Mouse (Mus musculus) ovary, postnatal 10 days (tissue): Measurements from ENCODE around the gene Mrto4.

ENCODE experiments used
- DNase-seq: peaks from one replicate; pipeline ENCODE4 v3.0.0; 2022; ENCODE audit warnings: low spot score

The Mrto4 gene

GRCm38 (mm10) chr4:139338145-139338544 is 14.2 kb downstream of the Mrto4 start:
- DNase-seq, result no peak

DNA sequence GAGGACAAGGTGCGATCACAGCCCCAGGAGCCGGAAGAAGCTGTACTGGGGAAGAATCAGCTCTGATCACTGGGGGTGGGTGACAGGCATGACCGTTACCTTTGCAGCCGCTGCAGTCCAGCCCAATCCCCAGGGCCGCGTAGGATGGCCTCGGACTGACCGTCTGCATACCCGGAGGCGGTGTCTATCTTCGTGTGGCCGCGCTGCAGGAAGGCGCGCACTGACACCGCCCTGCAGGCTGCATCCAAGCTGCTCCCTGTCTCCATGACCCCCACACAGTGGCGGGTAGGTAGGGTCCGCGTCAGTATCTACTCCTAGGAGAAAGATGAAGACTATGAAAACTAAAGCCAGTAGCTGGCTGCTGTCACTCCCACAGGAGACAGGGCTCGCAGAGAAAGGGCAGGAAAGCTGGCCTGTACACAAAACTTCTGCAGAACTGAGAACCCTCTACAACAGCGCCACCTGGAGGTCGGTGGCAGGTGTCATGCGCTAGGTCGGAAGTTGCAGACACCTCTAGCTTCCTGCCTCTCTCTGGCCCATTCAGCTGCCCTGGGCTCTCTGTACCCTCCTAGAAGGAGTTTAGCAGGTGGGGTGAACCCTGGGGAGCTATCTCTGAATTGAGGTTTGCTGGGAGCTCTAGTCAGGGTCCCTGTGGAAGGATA is 15.4 kb downstream of the Mrto4 start:
- peak; percentile 39 for DNase-seq

DNA sequence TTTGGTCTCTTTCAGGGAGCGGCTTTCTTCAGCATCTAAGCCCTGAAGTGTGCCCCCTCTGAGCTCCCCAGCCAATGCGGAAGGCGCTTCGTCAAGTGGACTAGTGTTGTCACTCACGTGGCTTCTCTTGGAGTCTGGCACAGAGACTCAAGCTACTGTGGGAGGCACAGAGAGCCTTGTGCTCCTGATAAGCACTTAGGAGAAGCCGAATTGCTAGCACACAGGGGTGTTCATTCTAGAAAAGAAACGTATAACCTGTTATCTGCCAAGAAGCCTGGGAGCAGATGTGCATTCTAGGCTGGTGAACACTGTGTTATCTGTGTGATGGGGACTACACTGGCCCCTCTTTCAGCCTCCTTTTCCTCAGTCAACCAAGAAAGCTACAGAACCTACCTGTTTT is 16.9 kb downstream of the Mrto4 start:
- no peak for DNase-seq

- no peak for DNase-seq
Observed at GRCm38 (mm10) chr4:139334631-139335295, 17.6 kb downstream of the Mrto4 start.

DNA sequence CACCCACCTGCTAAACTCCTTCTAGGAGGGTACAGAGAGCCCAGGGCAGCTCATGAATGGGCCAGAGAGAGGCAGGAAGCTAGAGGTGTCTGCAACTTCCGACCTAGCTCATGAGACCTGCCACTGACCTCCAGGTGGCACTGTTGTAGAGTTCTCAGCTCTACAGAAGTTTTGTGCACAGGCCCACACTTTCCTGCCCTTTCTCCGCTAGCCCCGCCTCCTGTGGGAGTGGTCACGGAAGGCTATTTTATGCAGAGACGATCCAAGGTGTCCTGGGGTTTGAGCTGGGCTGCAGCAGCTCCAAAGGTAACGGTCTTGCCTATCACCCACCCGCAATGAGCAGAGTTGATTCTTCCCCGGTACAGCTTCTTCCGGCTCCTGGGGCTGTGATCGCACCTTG is 21.8 kb downstream of the Mrto4 start:
- no peak for DNase-seq

- DNase-seq, result no peak
Observed at GRCm38 (mm10) chr4:139319740-139320139, 32.6 kb downstream of the Mrto4 start.

DNA sequence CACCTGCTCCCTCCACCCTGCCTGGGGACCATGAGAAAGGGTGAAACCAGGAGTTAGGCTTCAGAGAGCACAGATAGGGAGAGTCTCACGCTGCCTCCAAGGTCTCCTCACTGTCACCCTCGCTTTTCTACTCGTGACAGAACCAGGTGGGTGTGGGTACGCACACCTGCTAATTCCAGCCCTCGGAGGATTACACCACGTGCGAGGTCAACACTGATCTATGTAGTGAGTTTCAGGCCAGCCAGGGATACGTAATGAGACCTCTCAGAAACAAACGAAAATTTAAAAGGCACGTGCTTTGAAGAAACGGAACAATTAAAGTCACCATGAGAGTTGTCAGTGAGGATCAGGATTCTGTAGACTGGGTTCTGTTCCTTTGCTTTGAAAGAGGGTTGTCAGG is 33.9 kb downstream of the Mrto4 start:
- no peak for DNase-seq

GRCm38 (mm10) chr4:139312632-139313031 is 39.7 kb downstream of the Mrto4 start:
- no peak for DNase-seq

GRCm38 (mm10) chr4:139311707-139312106 is 40.7 kb downstream of the Mrto4 start:
- no peak for DNase-seq

DNA sequence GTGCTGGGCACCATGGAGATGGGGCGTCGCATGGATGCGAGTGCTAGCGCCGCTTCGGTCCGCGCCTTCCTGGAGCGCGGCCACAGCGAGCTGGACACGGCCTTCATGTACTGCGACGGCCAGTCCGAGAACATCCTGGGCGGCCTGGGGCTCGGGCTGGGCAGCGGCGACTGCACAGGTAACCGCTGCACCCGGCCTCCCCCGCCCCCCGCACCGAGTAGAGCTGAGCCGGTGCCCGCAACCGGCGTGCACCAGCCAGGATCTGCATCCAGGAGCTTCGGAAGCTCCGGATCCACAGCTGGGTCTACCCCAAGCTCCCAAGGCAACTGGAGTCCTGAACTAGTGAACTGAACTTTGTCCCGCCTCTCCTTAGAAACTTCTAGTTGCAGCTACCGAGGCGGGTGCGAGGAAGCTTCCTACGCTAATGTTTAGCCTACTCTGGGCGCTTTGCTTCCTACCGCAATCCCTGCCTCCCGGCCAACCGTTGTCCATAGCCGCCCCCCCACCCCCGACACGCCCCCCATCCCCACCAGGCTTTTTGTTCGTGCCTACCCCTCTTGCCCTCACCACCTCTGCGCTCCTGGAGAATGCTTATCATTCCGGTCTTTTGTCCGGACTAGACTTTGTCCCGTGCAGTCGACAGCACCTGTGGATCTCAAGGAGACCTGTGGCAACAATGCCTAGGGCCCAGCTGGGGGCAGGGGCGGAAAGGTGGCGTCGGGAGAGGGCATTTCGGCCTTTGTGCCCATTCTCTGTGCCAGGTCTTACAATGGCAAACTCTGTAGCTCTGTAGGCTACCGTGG is 41.3 kb downstream of the Mrto4 start:
- no peak for DNase-seq

DNA sequence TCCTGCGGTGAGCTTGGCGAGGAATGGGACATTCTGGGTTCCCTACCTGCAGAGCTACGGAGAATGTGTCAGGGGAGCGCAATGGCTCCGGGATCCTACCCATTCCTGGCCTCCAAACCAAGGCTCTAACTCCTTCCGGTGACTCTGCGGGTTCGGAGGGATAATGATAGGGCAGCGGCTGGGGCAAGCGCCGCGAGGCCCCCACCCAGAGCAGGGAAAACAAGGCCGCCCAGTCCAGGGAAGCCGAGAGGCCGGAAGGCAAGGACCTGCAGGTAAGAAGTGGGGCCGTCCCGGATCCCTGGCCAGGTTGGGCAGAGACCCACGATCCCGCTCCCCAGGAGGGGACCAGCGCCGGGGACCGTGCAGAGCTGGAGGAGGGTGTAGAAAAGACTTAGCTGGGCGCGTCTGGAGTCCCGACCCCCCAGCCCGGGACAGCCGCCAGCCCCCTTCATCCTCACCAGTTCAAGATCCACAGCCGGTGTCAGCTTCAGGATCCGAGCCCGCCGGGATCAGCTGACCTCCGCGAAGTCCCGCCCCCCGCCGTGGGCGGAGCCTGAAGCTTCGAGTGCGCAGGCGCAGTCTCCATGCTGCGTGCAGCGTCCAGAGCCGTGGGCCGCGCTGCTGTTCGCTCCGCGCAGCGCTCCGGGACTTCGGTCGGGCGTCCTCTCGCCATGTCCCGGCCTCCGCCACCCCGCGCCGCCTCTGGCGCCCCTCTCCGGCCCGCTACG is 42.0 kb downstream of the Mrto4 start, which contains the start of the genes Pqlc2 and Akr7a5:
Pqlc2 (minus strand) TSS at position 538 of the 728 bp plus-strand sequence.
Akr7a5 (plus strand) TSS at position 574 of the 728 bp plus-strand sequence.
- peak; percentile 97 for DNase-seq

GRCm38 (mm10) chr4:139309651-139310050 is 42.7 kb downstream of the Mrto4 start:
- DNase-seq, result no peak

- DNase-seq, result no peak
Observed at GRCm38 (mm10) chr4:139307916-139308315, 44.5 kb downstream of the Mrto4 start.

DNA sequence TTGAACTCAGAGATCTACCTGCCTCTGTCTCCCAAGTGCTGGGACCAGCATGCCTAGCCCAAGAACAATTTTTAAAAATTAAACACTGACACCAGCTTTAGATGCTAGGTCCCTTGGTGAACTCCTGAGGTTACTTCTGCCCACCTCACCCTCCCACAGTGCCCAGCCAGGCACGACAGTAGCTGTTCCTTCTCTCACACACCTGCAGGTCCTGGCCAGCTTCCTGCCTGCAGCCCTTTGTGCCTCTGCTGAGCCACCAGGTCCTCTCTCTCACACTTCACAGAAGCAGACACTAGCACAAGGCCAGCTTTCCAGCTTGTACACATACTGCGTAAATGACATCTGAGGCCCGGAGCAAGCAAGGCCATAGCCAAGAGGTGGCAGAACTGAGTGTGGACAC is 46.9 kb downstream of the Mrto4 start:
- no peak for DNase-seq

DNA sequence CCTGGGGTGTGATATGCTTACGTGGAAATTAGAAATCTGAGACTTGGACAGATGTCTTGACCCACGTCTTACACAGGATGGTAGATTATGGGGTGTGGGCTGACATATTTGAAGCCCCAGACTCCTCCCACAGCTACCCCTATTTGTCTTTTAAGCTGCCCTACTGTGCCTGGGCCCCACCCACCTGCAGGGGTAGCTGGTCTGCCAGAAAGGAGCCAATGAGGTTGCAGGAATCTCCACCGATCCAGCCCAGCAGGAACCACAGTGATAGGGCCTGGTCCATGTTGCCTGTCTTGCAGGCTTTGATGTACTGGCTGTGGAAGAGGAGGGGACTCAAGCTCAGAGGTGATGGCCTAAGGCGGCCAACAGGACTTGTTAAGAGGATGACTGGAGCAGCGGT is 50.1 kb downstream of the Mrto4 start:
- DNase-seq, result no peak

DNA sequence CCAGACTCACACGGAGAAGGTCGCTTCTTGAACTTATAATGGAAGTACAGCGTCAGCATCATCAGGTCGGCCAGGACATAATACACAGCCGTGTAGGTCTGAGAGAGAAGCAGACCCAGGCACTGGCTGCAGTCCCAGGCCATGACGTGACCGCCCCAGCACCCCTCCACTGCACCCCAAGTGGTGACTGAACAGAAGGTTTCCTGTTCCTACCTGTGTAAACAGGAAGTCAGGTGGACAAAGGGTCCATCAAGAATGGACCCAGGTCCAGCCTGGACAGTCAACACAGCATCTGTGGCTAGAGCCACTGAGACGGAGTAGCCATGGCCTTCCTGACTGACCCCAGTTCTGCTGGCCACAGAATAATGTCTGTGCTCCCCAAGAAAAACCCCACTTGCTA is 50.6 kb downstream of the Mrto4 start:
- DNase-seq, result no peak

GRCm38 (mm10) chr4:139298671-139299366 is 53.6 kb downstream of the Mrto4 start:
- no peak for DNase-seq

DNA sequence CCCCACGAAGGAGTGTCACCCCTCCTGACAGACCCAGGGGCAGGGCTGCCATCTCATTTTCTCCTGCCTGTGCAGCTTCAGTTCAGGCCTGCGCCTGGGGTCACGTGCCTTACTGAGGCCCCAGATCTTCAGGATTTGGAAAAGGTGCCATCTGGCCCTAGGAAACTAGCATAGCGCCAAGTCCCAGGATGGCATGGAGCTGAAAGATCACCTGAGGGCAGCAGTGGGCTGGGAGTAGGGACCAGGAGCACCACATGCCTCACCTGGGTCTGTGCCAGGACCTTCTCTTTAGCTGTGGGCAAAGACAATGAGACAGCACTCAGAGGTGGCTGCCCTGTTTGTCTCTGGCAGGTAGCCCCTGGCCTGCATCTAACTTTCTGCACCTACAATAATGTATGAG is 54.8 kb downstream of the Mrto4 start:
- DNase-seq, result no peak
